In genomic region chr3:18460267-18460666, GRCm38 (mm10) we compare ENCODE assay signal across 15 mouse cellular contexts.
"Had no signal": no experiment of that assay in that cellular context is flagged by ENCODE, and none has a peak within 500 bp of the region (broad histone marks: within the 10 kb centered on the region; RNA-seq: fewer than 3 reads in every experiment).

No protein-coding gene starts in this region.

- H3K36me3 ChIP-seq: neural tube, embryonic 15.5 days; stomach, embryonic 15.5 days had no signal

- H3K9ac ChIP-seq: neural tube, embryonic 15.5 days; stomach, embryonic 15.5 days had no signal

- H3K27ac ChIP-seq: neural tube, embryonic 15.5 days; stomach, embryonic 15.5 days; stomach, postnatal 0 days had no signal

- H3K9me3 ChIP-seq: neural tube, embryonic 15.5 days; stomach, embryonic 15.5 days had no signal

- H3K4me2 ChIP-seq: neural tube, embryonic 15.5 days; stomach, embryonic 15.5 days had no signal

- H3K27me3 ChIP-seq: neural tube, embryonic 15.5 days; stomach, embryonic 15.5 days had no signal

- H3K4me1 ChIP-seq: neural tube, embryonic 15.5 days; stomach, embryonic 15.5 days had no signal

- H3K4me3 ChIP-seq: neural tube, embryonic 15.5 days; stomach, embryonic 15.5 days had no signal

- DNase-seq: retina, postnatal 1 day; right cerebral cortex, adult 18-20 months; right cerebral cortex, postnatal 14 days; right cerebral cortex, postnatal 25 days; right cerebral cortex, postnatal 4 days; spleen, adult 18-20 months; thymus, adult 18-20 months; thymus, adult 2 months; thymus, postnatal 14 days; thymus, postnatal 25 days; thymus, postnatal 36 days; thymus, postnatal 4 days had no signal
